ENCODE assay signal across 27 mouse cellular contexts in the genomic region with DNA sequence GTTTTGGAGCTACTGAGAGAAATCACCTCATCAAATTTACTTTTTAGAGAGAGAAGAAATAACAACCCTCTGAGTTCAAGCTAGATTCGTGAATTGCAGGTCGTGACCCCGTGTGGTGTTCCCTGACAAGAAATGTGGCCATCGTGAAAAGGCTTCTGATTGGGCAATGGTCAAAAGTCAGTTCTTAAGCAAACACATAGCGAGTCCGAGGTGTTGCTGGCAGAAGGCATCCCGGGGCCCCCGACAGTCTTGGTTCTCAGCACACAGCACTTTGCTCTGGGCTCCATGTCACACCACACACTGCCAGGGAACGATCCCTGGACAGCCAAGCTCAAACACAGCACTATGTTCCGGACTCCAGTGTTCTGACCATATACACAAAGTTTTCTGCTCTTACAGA.
DNase-seq lines count a peak whose midpoint lies in the region; ATAC-seq lines count a peak whose summit lies in the region.
"Had no signal": no experiment of that assay in that cellular context is flagged by ENCODE, and none has a peak within 500 bp of the region (broad histone marks: within the 10 kb centered on the region; RNA-seq: fewer than 3 reads in every experiment).

No protein-coding gene starts in this region.

- H3K9me3 ChIP-seq in liver, embryonic 15.5 days (replicated peaks) = no peaks in the 10 kb centered on the region
- no peaks in the 10 kb centered on the region for H3K9me3 ChIP-seq in lung, embryonic 16.5 days (ENCODE audit: control insufficient read depth, low read length)
- H3K9me3 ChIP-seq in midbrain, embryonic 11.5 days (ENCODE audit: control insufficient read depth, low read length) = peaks cover 3% of the 10 kb centered on the region; the same call in 1 of the 2 replicates
- no peaks in the 10 kb centered on the region for H3K9me3 ChIP-seq in midbrain, embryonic 15.5 days
- H3K9me3 ChIP-seq: embryonic facial prominence, embryonic 15.5 days; heart, embryonic 10.5 days had no signal

- WGBS in liver, embryonic 15.5 days (ENCODE audit: insufficient replicate concordance) = 54% methylated on average over 10 of the region's 10 CpGs
- 45% methylated on average over 10 of the region's 10 CpGs for WGBS in lung, embryonic 16.5 days
- WGBS in midbrain, embryonic 11.5 days = 87% methylated on average over 10 of the region's 10 CpGs
- WGBS in midbrain, embryonic 15.5 days = 90% methylated on average over 10 of the region's 10 CpGs

- H3K4me3 ChIP-seq in liver, embryonic 15.5 days (replicated peaks) = no peak overlapping the region
- H3K4me3 ChIP-seq in lung, embryonic 16.5 days (ENCODE audit: low read length) = no peak overlapping the region
- H3K4me3 ChIP-seq in midbrain, embryonic 11.5 days (ENCODE audit: low read depth, low read length) = no peak overlapping the region
- H3K4me3 ChIP-seq in midbrain, embryonic 15.5 days = no peak overlapping the region
- H3K4me3 ChIP-seq: embryonic facial prominence, embryonic 12.5 days; embryonic facial prominence, embryonic 15.5 days; gastrocnemius, adult 2 months; heart, embryonic 10.5 days; heart, embryonic 13.5 days had no signal

- DNase-seq in heart, adult 11 months = peak; percentile 39
- no peak for DNase-seq in heart, adult 9 months (ENCODE audit: low spot score in 2 of 2)
- no peak for DNase-seq in liver
- DNase-seq in lung, postnatal 36 days = no peak
- peak; percentile 21 for DNase-seq in midbrain, embryonic 11.5 days (ENCODE audit: low spot score, missing footprints)
- DNase-seq: adrenal gland, postnatal 10 days; cerebellum, adult 18-20 months; cerebellum, adult 9-10 months; cerebellum, postnatal 14 days; forebrain, postnatal 0 days; gastrocnemius, adult 2 months; gastrocnemius, postnatal 14 days; heart, adult 18-20 months; heart, postnatal 14 days; heart, postnatal 4 days had no signal

- H3K4me1 ChIP-seq in liver, embryonic 15.5 days (replicated peaks) = no peaks in the 10 kb centered on the region
- no peaks in the 10 kb centered on the region for H3K4me1 ChIP-seq in lung, embryonic 16.5 days (replicated peaks; ENCODE audit: control insufficient read depth, insufficient read depth, low read length)
- H3K4me1 ChIP-seq in midbrain, embryonic 11.5 days (ENCODE audit: control insufficient read depth, insufficient read depth, low read length) = no peaks in the 10 kb centered on the region
- no peaks in the 10 kb centered on the region for H3K4me1 ChIP-seq in midbrain, embryonic 15.5 days
- H3K4me1 ChIP-seq: embryonic facial prominence, embryonic 12.5 days; embryonic facial prominence, embryonic 15.5 days; heart, embryonic 10.5 days had no signal

- no peaks in the 10 kb centered on the region for H3K27me3 ChIP-seq in liver, embryonic 15.5 days
- H3K27me3 ChIP-seq in lung, embryonic 16.5 days (ENCODE audit: control insufficient read depth, insufficient read depth, low read depth, low read length) = no peaks in the 10 kb centered on the region
- no peaks in the 10 kb centered on the region for H3K27me3 ChIP-seq in midbrain, embryonic 11.5 days (ENCODE audit: control insufficient read depth, insufficient read depth, low read length)
- H3K27me3 ChIP-seq in midbrain, embryonic 15.5 days (replicated peaks) = no peaks in the 10 kb centered on the region
- H3K27me3 ChIP-seq: CH12.LX; embryonic facial prominence, embryonic 12.5 days; embryonic facial prominence, embryonic 15.5 days; heart, embryonic 13.5 days; Patski had no signal

- H3K36me3 ChIP-seq in liver, embryonic 15.5 days (replicated peaks) = no peaks in the 10 kb centered on the region
- H3K36me3 ChIP-seq in lung, embryonic 16.5 days (ENCODE audit: control insufficient read depth, insufficient read depth, low read length) = no peaks in the 10 kb centered on the region
- no peaks in the 10 kb centered on the region for H3K36me3 ChIP-seq in midbrain, embryonic 11.5 days (ENCODE audit: control insufficient read depth, insufficient read depth, low read length)
- H3K36me3 ChIP-seq in midbrain, embryonic 15.5 days (replicated peaks) = no peaks in the 10 kb centered on the region
- H3K36me3 ChIP-seq: embryonic facial prominence, embryonic 12.5 days; embryonic facial prominence, embryonic 15.5 days; G1E; heart, embryonic 10.5 days; heart, embryonic 13.5 days had no signal

- H3K27ac ChIP-seq in liver, embryonic 15.5 days (replicated peaks) = no peak overlapping the region
- H3K27ac ChIP-seq in lung, embryonic 16.5 days (ENCODE audit: low read length) = no peak overlapping the region
- no peak overlapping the region for H3K27ac ChIP-seq in midbrain, embryonic 11.5 days (ENCODE audit: low read depth, low read length)
- H3K27ac ChIP-seq in midbrain, embryonic 15.5 days = no peak overlapping the region
- H3K27ac ChIP-seq: embryonic facial prominence, embryonic 12.5 days; embryonic facial prominence, embryonic 15.5 days; gastrocnemius, adult 2 months; heart, embryonic 10.5 days; heart, embryonic 13.5 days; hindbrain, embryonic 14.5 days had no signal

- no peak overlapping the region for H3K9ac ChIP-seq in liver, embryonic 15.5 days
- H3K9ac ChIP-seq in lung, embryonic 16.5 days (ENCODE audit: low read length) = no peak overlapping the region
- H3K9ac ChIP-seq in midbrain, embryonic 11.5 days (ENCODE audit: low read length) = no peak overlapping the region
- H3K9ac ChIP-seq in midbrain, embryonic 15.5 days = no peak overlapping the region
- H3K9ac ChIP-seq: embryonic facial prominence, embryonic 12.5 days; embryonic facial prominence, embryonic 15.5 days; forebrain, postnatal 0 days; heart, embryonic 13.5 days; hindbrain, embryonic 14.5 days had no signal

- H3K4me2 ChIP-seq in liver, embryonic 15.5 days = no peak overlapping the region
- H3K4me2 ChIP-seq in lung, embryonic 16.5 days (ENCODE audit: low read depth, low read length) = no peak overlapping the region
- H3K4me2 ChIP-seq in midbrain, embryonic 11.5 days = no peak overlapping the region
- no peak overlapping the region for H3K4me2 ChIP-seq in midbrain, embryonic 15.5 days
- H3K4me2 ChIP-seq: embryonic facial prominence, embryonic 12.5 days; embryonic facial prominence, embryonic 15.5 days; heart, embryonic 13.5 days; hindbrain, embryonic 14.5 days had no signal

- ATAC-seq in liver, embryonic 15.5 days (ENCODE audit: insufficient read depth) = peak; percentile 34; the same call in 1 of the 2 replicates
- peak; percentile 80 for ATAC-seq in lung, embryonic 16.5 days (ENCODE audit: low read depth)
- no peak for ATAC-seq in midbrain, embryonic 11.5 days (ENCODE audit: low FRiP score)
- no peak for ATAC-seq in midbrain, embryonic 15.5 days (replicated peaks)
- ATAC-seq: forebrain, embryonic 14.5 days; forebrain, postnatal 0 days; Patski had no signal

Comparison
In these comparisons a context has a peak if more than half of its experiments do, and no peak if none do; other contexts are left out.
1. DNase-seq: peak in heart, adult 11 months (single experiment) and midbrain, embryonic 11.5 days (single experiment); none in heart, adult 9 months (0 of 2), liver (single experiment) and lung, postnatal 36 days (single experiment).
2. ATAC-seq: peak in liver, embryonic 15.5 days (single experiment) and lung, embryonic 16.5 days (single experiment); none in midbrain, embryonic 11.5 days (single experiment) and midbrain, embryonic 15.5 days (single experiment).